Mouse (Mus musculus): ENCODE data around the gene Rab33b. TPM values are rescaled to one million over a fixed set of nuclear protein-coding genes. Genes with fewer than 3 reads are reported as not detected.
"Not testable (repeated sequence)": the region's sequence is repeated elsewhere in the genome, so short reads cannot be mapped to it uniquely, and the experiment has no call there.

Rab33b gene
- total RNA-seq (2021) = 10 to 100 TPM; 26.3 to 30.0 TPM
- long read RNA-seq, transcript Rab33b-201 (2 exons, 3,492 nt) = major isoform, 33 of 35 reads
- long read RNA-seq, partial matches to known transcripts = 0 of 35 reads
- long read RNA-seq, other reads (novel, unspliced or antisense) = 2 of 35 reads

DNA sequence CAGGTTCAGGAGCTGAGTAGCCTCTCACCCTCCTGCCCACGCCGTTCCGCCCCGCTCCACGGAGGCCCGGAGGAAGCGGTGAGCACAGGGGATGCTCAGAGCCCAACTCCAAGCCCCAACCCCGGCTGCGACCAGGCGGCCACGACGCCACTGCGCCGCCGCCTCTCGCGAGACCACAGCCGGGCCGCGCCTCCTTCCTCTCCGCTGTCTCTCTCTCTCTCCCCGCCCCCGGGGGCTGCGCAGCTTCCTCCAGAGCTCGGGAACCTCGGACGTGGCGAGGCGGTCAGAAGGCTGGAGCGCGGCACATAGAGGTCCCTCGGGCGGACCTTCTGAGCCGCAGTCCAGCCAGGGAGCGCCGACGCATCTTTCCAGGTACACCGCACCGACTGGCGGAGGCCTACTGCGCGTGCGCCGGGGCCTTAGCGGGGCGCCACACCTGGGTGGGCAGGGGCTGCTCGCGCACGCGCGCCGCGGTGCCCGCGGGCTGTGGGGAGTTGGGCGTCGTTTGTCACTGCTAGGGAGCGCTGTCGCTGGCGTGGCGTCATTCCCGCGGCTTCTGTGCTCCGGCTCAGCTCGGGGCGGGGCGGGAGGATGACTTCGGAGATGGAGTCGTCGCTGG lies at the start of gene Rab33b:
TSS of gene Rab33b (plus strand) at position 180 of the 619 bp plus-strand sequence.
- DNase-seq (ENCODE audit: low spot score in 2 of 2) = peak; percentile 97 to 99

DNA sequence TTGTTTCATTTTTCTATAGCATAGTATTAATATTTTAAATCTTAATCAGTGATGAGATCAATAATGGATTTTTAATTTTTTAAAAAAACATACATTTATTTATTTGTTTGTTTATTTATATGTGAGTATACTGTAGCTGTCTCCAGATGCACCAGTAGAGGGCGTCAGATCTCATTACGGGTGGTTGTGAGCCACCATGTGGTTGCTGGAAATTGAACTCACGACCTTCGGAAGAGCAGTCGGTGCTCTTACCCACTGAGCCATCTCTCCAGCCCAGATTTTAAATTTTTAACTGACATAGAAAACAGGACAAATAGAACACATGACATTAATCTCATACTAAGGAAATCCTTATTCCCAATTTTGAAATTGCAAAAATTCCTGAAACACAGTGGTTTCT lies 49.4 kb upstream of the Rab33b start:
- DNase-seq (ENCODE audit: low spot score in 2 of 2) = not testable (repeated sequence)

DNA sequence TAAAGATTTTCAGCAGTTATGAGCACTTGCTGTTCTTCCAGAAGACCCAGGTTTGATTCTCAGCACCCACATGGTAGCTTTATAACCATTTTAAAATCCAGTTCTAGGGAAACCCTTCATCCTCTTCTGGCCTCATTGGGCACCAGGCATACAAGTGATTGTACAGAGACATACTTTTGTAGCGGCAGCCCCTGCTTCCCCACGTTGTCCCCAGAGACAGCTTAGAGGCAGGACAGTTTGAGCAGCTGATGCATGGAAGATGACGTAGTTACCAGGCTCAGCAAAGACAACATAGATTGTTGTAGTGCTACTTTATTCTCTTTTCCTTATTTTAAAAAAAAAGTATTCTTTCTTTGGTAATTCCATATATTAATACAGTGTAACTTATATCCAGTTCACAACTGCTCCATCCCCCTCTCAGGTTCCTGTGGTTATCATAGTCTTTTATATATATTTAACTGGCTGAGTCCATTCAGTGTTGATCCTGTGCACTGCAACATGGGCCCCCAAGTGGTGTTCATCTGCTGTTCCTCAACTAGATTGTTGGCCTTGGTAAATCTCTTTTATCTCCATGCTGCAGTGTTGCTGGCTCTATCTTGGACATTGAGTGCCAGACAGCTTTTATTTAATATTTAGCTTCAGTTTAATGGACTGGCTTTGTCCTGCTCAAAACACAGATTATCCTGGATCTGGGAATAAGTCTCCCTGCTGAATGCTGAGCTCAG lies 48.7 kb upstream of the Rab33b start:
- DNase-seq (ENCODE audit: low spot score in 2 of 2) = no peak

DNA sequence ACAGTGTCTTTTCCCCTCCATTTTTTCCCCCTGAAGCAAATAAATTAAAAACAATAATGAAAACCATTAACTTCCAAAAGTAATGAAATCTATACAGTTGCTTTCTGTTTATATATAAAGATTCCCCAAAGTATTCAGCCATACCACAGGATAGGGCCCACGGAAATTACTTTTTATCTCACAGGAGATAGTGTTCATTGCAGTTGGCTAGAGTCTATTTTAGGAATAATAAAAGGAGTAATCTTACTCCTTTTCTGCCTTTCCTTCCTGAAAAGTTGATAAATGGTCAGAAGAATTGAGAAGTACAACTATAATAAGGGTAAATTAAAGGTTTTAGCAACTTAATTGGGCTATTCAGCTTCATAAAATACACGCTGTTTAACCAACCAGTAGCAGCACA lies 15.2 kb upstream of the Rab33b start:
- no peak for DNase-seq (ENCODE audit: low spot score in 2 of 2)

- no peak for DNase-seq (ENCODE audit: low spot score in 2 of 2)
Observed at GRCm38 (mm10) chr3:51475706-51476105, 8.0 kb upstream of the Rab33b start.

GRCm38 (mm10) chr3:51479893-51480292 lies 3.8 kb upstream of the Rab33b start:
- DNase-seq (ENCODE audit: low spot score in 2 of 2) = no peak

DNA sequence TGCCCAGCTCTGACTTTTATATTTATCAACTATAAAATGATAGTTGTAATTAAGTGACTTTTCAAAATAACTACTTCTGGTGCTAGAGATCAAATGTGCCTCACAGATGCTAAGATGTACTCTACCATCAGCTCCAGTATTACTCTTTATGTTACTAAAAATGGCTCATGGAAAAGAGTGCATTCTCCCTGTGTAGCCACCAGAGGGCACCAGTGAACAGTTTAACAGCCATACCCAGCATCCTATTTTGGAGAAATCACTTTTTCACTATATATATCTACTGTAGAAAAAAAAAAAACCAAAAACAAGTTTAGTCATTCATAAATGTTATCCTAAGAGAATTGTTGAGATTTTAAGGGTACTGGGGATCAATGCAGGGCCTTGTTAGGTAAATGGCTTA lies 2.7 kb upstream of the Rab33b start:
- DNase-seq (ENCODE audit: low spot score in 2 of 2) = peak; percentile 68 to 78

DNA sequence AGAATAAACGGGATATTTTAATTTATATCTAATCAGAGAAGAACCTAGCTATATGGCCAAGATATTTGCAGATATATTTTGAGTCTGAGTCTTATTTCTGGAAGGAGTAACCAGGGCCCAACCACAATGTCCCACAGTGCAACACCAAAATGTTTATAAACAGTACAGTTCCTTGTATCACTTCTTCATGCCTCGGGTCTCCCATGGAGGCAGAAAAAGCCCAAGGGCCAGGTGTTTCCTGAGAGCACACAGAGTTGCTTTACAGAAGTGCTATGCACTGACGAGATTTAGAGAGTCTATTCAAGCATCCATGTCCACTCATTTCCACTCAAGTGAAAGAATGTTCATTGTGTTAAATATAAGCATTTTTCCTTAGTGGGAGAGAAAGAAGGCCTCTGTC lies 1.8 kb upstream of the Rab33b start:
- DNase-seq (ENCODE audit: low spot score in 2 of 2) = no peak

GRCm38 (mm10) chr3:51482781-51483180 lies 939 bp upstream of the Rab33b start:
- DNase-seq (ENCODE audit: low spot score in 2 of 2) = no peak

DNA sequence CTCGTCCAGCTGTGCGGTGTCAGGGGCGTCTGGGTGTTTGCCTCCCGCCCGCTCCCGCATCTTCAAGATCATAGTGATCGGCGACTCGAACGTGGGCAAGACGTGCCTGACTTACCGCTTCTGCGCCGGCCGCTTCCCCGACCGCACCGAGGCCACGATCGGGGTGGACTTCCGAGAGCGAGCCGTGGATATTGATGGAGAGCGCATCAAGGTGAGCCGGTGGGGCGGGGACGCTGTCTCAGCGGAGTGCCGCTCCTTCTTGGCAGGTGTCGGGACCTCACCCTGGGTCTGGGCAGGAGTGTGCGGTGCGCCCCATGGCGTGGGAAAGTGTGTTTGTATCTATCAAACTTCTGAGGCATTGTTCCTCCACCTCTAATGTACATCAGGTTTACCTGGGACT lies 650 bp downstream of the Rab33b start:
- DNase-seq (ENCODE audit: low spot score in 2 of 2) = no peak

GRCm38 (mm10) chr3:51485347-51485746 lies 1.6 kb downstream of the Rab33b start:
- no peak for DNase-seq (ENCODE audit: low spot score in 2 of 2)

GRCm38 (mm10) chr3:51486491-51487195 lies 2.9 kb downstream of the Rab33b start:
- no peak for DNase-seq (ENCODE audit: low spot score in 2 of 2)

GRCm38 (mm10) chr3:51490088-51490753 lies 6.5 kb downstream of the Rab33b start:
- no peak for DNase-seq (ENCODE audit: low spot score in 2 of 2)

- no peak for DNase-seq (ENCODE audit: low spot score in 2 of 2)
Observed at GRCm38 (mm10) chr3:51493272-51493838, 9.6 kb downstream of the Rab33b start.

- DNase-seq (ENCODE audit: low spot score in 2 of 2) = no peak
Observed at GRCm38 (mm10) chr3:51494466-51494865, 10.7 kb downstream of the Rab33b start.

DNA sequence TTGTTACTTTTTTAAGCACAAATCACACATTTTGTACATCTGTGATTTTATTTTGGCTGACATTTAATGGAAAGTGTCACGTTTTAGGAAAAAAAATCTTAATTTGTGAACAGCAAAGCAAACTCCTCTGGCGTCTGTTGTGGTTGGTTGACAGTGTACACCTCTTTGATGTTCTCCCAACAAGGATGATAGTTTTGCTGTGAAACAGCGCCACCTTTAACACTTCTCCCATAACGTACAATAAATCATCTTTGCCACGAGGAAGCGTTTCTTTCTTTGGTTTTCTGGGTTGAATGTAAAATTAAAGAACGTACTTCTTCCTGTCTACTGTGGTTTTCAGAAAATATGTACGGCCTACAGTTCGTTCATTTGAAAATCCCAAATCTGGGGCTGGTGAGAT lies 11.9 kb downstream of the Rab33b start:
- DNase-seq (ENCODE audit: low spot score in 2 of 2) = no peak

DNA sequence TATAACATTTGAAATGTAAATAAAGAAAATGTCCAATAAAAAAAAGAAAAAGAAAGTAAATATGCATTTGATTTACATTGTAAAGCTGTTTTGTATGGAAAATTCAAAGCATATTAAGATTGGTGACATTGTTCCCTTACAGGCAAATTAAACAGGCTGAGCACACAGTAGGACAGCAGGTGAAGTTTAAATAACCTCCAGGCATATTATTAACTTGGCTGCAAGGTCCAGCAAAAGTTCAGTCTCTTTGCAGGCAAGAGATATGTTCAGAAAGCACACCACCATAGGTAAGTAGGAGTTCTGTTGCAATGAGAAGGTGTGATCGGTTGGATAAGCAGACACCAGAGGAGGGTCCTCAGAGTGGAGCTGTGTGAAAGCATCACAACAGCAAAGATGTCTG lies 14.3 kb downstream of the Rab33b start:
- DNase-seq (ENCODE audit: low spot score in 2 of 2) = no peak

DNA sequence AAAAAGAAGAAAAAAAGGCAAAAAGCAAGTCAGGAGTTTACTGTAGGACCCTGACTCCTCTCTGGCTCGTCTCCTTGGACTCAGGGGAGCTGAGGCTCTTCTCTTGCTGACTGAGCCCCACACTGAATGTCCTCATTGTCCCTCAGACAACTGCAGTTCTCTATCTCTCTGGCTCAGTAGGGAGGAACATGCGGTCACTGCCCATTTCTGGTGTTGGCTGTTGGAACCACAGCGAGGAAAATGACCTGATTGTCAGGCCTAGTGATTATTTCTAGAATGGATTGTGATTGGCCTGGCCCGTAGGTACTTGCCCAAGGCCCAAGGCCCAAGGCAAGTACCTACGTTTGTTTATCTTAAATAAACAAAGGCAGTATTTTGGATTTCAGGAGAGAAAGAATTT lies 14.9 kb downstream of the Rab33b start:
- no peak for DNase-seq (ENCODE audit: low spot score in 2 of 2)

DNA sequence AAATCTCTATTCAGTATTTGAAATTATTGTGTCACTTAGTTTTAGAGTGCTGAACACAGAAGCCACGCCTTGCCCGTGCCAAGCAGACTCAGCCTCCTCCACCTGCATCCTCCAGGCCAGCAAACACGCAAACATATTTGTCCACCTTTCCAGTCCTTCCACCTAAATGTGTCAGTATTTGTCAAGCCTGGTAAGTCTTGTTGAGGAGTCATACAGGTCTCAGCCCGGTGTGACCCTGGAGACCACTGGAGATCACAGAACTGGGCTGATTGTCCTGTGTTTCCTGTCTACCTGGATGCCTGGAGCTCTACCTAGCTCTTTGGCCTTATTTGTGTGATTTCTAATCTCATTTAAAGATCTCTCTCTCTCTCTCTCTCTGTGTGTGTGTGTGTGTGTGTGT lies 16.2 kb downstream of the Rab33b start:
- DNase-seq (ENCODE audit: low spot score in 2 of 2) = no peak

- DNase-seq (ENCODE audit: low spot score in 2 of 2) = no peak
Observed at GRCm38 (mm10) chr3:51504385-51504952, 20.7 kb downstream of the Rab33b start.

DNA sequence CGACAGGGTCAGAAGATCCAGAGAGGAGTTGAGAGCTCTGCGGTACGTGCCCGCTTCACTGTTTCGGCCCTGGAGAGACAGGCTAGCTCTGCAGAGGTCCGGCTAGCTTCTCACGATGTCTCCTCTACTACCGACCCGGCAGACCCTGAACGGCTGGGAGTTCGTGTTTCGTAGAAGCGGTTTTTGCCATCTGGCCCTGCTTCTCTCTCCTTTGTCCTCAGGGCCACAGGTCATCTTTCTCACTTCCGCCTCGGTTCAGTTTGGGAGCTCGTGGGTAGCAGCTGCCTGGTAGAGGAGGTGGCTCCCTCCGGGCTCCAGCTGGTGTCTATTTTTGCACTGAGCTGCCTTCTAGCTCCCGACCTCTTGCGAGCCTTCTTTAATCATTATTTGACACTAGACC lies 21.7 kb downstream of the Rab33b start:
- no peak for DNase-seq (ENCODE audit: low spot score in 2 of 2)

Measured in layer of hippocampus, postnatal 10 days (tissue).